Mouse (Mus musculus) heart, embryonic 11.5 days (tissue): Measurements from ENCODE around the gene Fbxo31. TPM values are rescaled to one million over a fixed set of nuclear protein-coding genes. Genes with fewer than 3 reads are reported as not detected.

ENCODE experiments used
- ATAC-seq: fragments of 200-750 bp; cut with Nextera tagmentation; replicated peaks from 2 replicates; pipeline ENCODE4 v1.8.0; 2017; ENCODE audit warnings: moderate library complexity; ENCODE audit not compliant: insufficient number of reproducible peaks, low FRiP score, low TSS enrichment
- H3K27ac ChIP-seq: fragments of 300-500 bp; sonication (generic); 2 replicates; pipeline ENCODE4 v1.5.1; 2014; ENCODE audit warnings: mild to moderate bottlenecking, low read depth, low read length
- H3K27me3 ChIP-seq: fragments of 300-500 bp; sonication (generic); 2 replicates; pipeline ENCODE4 v1.6.1; 2014; ENCODE audit warnings: mild to moderate bottlenecking, low read length, mixed read lengths; ENCODE audit not compliant: control insufficient read depth, insufficient read depth
- H3K36me3 ChIP-seq: fragments of 300-500 bp; sonication (generic); 2 replicates; pipeline ENCODE4 v1.6.1; 2014; ENCODE audit warnings: mild to moderate bottlenecking, low read length, moderate library complexity, mixed read lengths; ENCODE audit not compliant: control insufficient read depth, insufficient read depth
- H3K4me1 ChIP-seq: fragments of 300-500 bp; sonication (generic); 2 replicates; pipeline ENCODE4 v1.6.1; 2014; ENCODE audit warnings: low read length; ENCODE audit not compliant: control insufficient read depth, insufficient read depth
- H3K4me2 ChIP-seq: fragments of 300-500 bp; sonication (generic); 2 replicates; pipeline ENCODE4 v1.6.1; 2014; ENCODE audit warnings: mild to moderate bottlenecking, moderate library complexity
- H3K4me3 ChIP-seq: fragments of 300-500 bp; sonication (generic); 2 replicates; pipeline ENCODE4 v1.5.1; 2014; ENCODE audit warnings: low read depth, low read length
- H3K9ac ChIP-seq: fragments of 300-500 bp; sonication (generic); 2 replicates; pipeline ENCODE4 v1.6.1; 2014; ENCODE audit warnings: mild to moderate bottlenecking, low read depth, low read length, moderate library complexity
- H3K9me3 ChIP-seq: fragments of 300-500 bp; sonication (generic); replicated peaks from 2 replicates; pipeline ENCODE4 v1.6.1; 2016; ENCODE audit warnings: low read length; ENCODE audit not compliant: control insufficient read depth
- WGBS: fragments of 180-500 bp; shearing (Covaris S2); extraction: QIAGEN DNeasy Blood & Tissue Kit; methylation state at CpG from one replicate; pipeline ENCODE4 v1.1.7; 2014; ENCODE audit not compliant: insufficient replicate concordance; 5-methylcytosine and 5-hydroxymethylcytosine counted together
- polyA plus RNA-seq: library from polyadenylated mRNA; unstranded; fragments of >200 nt; fragmentation: Nextera tagmentation; extraction: Ambion mirVana; gene quantifications from 2 replicates; pipeline ENCODE4 v1.2.1, GENCODE M21; 2014

The Fbxo31 gene
- polyA plus RNA-seq, 1 experiment from 2014 or later, result 9.5 TPM

DNA sequence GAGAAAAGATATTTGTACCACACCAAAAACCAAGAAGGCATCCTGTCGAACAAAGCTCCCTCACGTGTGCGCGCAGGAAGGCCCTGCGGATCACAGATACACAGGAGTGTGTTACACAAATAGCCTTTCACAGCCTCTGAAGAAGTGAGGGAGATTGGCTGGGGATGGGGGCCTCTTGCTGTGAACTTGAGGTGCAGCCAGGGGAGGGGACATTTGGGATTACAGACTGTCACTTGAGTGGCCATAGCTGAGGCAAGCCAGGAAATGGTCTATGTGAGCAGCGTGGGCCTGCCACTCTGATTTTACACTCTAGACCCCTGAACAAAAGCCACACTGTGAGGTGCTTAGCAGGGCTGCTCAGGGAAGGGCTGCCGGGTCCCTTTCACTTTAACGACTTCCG lies 66.9 kb downstream of the Fbxo31 start:
- no peak overlapping the region for H3K4me2 ChIP-seq
- no peak overlapping the region for H3K27ac ChIP-seq
- no peaks in the 10 kb centered on the region for H3K4me1 ChIP-seq
- H3K27me3 ChIP-seq, result peaks cover 10% of the 10 kb centered on the region
- WGBS, result 59% methylated on average over 9 of the region's 9 CpGs
- no peak overlapping the region for H3K9ac ChIP-seq
- H3K4me3 ChIP-seq, result no peak overlapping the region
- no peaks in the 10 kb centered on the region for H3K9me3 ChIP-seq
- H3K36me3 ChIP-seq, result no peaks in the 10 kb centered on the region
- ATAC-seq, result no peak

Other genes with a start within 250 kb of the Fbxo31 start
- gene 1700018B08Rik, start 34.5 kb downstream of the Fbxo31 start, polyA plus RNA-seq, result 0.24 TPM in 1 of 2 replicates, not detected in the other
- gene Map1lc3b, start 11.6 kb upstream of the Fbxo31 start, polyA plus RNA-seq, result 186 and 199 TPM in 2 replicates
- gene Zcchc14, start 74.1 kb upstream of the Fbxo31 start, polyA plus RNA-seq, result 11.4 and 14.2 TPM in 2 replicates
- 0.46 and 0.66 TPM in 2 replicates for gene Jph3, start 150.8 kb upstream of the Fbxo31 start, polyA plus RNA-seq